Mouse (Mus musculus): ENCODE data around the gene Wfs1.
"Not testable (repeated sequence)": the region's sequence is repeated elsewhere in the genome, so short reads cannot be mapped to it uniquely, and the experiment has no call there.

The Wfs1 gene

GRCm38 (mm10) chr5:36988781-36989624, at the start of gene Wfs1:
Gene Wfs1, minus strand, starts transcription at chr5:36989205.
- DNase-seq (ENCODE audit: low spot score in 2 of 2): peak; percentile 93 to 94

GRCm38 (mm10) chr5:37036884-37037283, 47.9 kb upstream of the Wfs1 start:
- peak; percentile 48 to 66 for DNase-seq (ENCODE audit: low spot score in 2 of 2)

- no peak for DNase-seq (ENCODE audit: low spot score in 2 of 2)
These were observed 46.9 kb upstream of the Wfs1 start for GRCm38 (mm10) chr5:37035896-37036295.

DNA sequence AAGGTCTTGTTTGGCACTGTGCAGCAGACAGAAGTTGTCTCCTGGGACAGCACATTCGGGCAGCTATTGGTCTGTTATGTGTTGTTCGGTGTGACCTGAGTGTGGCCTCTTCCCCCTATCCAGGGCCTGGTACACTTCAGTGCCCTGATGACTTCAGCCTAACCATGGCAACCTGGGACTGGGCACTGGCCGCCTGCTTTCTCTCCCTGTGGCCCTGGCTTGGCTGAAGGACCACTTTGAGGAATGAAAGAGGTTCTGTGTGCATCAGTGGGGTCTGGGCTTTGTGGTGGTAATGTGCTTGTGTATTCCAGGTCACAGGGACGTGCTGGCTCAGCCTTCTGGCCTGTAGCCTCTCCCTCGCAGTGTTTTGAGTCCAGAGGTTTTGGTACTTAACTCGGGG, 46.2 kb upstream of the Wfs1 start:
- DNase-seq (ENCODE audit: low spot score in 2 of 2): no peak

DNA sequence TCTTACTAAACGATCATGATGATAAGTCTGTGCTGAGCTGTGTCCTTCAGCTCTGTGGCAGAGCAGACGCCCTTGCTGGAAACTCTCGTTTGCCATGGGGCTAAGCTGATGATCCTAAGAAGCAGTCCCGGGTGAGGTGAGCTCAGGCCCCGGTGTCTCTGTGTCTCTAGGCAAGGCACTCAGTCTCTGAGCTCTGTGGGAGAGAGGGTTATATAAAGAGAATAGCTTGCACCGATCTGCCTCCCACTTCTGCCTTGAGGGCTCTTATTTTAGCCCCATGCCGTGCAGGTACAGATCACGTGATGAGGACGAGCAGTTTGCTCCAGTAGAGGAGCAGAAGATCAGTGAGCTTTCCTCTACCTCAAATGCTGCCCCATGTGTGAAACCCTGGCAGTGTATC, 41.7 kb upstream of the Wfs1 start:
- no peak for DNase-seq (ENCODE audit: low spot score in 2 of 2)

- DNase-seq (ENCODE audit: low spot score in 2 of 2): no peak
These were observed 40.4 kb upstream of the Wfs1 start for GRCm38 (mm10) chr5:37029326-37029905.

DNA sequence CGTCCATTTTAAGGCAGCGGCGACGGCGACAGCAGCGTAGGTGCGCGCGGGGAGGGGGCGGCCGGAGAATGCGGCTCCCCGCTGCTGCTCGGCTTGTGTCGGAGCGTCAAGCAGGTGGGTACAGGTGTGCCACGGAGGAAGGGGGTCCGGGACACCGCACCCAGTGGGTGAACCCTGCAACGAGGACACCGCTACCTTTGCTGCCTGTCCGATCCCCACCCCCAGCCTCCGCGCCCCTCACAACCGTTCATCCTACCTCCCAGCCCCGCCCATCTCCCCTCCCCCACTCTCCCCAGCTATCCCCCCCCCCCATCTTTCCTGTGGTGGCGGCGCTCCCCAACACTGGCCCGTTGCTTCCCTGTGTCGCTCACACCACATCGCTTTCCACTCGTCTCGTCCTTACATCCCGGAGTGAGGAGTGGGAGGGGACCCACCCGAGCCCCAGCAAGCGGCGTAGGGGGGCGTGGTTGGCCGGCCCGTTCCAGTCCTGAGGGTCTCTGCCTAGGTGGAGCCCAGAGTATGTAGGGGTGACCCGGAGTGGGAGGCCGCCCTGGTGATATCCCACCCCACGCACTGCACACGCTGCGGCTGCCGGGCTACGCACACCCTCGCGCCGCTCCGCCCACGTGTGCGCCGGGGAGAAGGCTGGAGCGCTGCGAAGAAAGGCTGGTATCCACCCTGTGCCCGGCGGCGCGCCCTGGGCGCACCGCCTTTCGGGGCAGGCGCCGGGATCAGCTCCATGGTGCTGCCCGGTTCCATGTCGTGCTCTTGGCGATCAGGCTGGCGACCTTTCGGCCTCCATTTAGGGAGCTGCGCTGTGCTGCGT, 39.7 kb upstream of the Wfs1 start:
- DNase-seq (ENCODE audit: low spot score in 2 of 2): peak in 1 of 2 experiments; percentile 14

DNA sequence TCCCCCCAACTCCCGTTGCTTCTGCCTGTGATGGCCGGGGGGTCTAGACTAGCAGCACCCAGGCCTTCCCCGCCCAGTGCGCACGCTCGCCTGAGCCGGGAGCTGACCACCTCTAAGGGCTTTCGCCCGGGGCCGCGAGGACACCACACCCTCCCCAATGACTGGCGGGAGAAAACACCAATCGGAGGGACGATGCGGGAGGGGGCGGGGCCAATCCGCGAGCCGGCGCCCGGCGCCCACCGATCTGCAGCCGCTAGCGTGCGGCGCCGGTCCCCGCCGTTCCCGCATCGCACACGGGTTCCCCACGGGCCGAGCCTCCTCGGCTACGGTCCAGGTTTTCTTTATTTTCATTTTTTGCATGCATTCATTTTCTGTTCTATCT, 39.1 kb upstream of the Wfs1 start:
- DNase-seq (ENCODE audit: low spot score in 2 of 2): peak; percentile 73 to 76

DNA sequence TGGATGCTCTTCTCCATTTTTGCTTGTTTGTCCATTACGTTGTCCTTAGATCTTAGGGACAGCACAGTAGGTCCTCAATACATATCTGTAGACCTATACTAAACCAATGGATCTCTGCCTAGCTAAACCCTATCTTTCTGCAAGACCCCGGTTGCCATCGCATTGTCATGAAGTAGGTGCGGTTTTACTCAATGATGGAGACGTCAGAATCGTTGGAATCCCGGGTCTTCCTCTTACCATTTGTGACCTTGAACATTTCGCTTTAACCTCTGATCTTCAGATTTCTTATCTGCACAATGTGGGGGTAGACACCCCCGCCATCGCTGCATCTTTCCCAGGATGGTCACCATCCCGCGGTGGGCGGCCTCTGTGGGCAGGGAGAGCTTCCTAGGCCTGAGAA, 38.7 kb upstream of the Wfs1 start:
- no peak for DNase-seq (ENCODE audit: low spot score in 2 of 2)

DNA sequence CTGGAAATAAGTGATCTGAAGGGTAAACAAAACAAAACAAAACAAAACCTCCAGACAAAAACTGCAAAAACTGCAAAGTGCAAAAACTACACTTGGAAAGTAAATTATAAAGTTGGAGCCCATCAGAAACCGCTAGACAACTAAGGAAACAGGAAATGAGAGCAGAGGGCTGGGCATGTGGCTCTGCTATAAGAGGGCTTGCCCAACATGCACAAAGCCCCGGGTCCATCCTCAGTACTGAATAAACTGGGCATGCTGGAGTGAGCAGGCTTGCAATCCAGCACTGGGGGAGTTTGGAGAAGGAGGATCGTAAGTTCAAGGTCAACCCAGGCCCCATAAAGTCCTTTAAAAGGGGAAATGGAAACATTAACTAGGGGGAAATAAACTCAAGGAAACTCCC, 28.2 kb upstream of the Wfs1 start:
- DNase-seq (ENCODE audit: low spot score in 2 of 2): no peak

DNA sequence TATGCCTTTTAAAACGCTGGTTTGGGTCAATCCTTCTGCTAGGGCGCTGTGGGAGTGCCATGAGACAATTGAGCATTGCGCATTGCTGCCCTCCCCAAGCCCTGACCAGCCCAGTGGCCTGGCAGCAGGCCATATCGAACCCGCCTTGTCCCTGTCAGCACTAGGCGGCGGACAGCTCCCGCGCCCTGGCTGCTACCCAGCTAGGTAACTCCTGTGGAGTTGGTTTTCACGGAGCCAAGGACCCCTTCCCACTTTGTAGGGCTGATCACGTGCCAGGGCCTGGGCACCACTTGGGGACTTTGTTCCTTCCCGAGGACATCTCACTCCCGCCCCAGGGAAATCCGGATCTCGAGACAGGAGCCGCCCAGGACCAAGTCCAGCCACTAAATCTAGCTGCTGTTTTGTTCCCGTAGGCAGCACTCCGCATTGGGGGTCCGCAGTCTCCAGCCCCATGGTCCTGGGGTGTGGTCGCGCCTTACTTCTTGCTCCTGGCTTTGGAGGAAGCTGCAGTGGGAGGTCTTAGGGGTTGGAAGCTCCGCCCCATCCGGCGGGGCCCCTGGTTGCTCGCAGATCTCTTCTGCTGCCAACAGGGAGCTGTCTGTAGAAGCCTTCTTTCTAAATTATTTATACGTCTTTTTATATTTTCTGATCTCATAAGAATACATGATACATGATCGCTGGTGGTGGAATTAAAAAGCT, 26.8 kb upstream of the Wfs1 start:
- DNase-seq (ENCODE audit: low spot score in 2 of 2): no peak

DNA sequence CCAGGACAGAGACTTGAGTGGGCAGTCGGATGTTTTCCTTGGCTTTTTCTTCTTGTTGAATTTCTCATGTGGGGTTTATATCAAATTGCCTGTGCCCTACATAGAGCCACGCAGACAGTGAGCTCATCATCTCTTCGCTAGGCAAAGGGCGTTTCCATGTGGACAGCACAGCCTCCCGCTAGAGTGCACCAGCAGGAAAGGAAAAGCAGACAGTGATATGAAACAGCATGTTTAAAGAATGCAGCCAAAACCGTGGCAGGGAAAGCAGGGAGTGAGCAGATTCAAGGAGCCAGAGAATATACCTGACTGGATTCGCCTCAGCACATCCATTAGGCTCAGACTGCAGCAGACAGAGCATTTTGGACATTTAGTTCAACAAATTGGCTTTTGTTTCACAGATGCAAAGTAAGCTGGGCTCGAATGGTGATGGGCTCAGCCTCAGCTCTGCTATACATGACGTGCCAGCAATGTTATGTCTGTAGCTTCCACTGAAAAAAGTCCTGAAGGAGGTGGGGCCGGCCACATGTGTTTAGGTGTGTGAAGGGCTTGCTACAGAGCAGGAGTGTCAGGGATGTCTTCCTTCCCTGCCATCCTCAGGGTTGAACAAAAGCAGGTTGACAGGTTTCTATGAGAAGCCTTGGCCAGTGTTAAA, 21.8 kb upstream of the Wfs1 start:
- DNase-seq (ENCODE audit: low spot score in 2 of 2): no peak

GRCm38 (mm10) chr5:37009761-37010160, 20.8 kb upstream of the Wfs1 start:
- not testable (repeated sequence) for DNase-seq (ENCODE audit: low spot score in 2 of 2)

DNA sequence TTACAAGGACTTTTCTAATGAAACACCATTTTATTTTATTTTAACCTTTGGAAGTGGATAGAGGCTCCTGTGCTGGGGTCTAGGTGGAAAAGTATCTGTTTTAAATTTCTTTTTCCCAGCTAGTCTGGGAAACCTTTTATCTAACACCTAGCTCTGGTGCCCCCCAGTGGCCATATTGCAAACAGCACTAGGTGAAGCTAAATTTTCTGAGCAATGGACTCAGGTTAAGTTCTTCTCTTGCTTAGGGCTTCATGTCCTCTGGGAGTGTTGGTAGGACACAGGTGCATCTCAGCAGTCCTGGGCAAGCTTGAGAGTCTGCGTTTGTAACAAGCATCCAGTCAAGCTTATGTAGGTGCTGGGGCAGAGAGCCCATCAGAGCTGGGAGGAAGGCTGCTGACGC, 13.0 kb upstream of the Wfs1 start:
- DNase-seq (ENCODE audit: low spot score in 2 of 2): peak; percentile 59 to 75

DNA sequence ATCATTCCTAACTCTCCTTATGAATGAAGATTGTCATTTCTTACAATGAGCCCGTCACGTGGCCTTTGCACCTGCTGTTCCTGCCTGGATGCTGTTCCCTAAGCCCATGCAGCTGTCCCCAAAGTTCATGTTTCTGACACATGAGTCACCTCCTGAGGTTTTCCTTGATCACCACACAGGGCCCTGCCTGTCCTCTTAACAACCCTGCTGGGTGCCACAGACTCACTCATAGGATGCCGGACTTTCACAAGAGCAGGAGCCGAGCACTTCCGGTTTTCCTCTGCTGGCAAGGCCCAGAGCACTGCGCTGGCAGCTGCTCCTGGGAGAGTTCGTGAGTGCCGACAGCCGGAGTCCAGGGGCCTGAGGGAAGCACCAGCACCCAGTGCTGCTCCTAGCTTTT, 12.0 kb upstream of the Wfs1 start:
- DNase-seq (ENCODE audit: low spot score in 2 of 2): no peak

DNA sequence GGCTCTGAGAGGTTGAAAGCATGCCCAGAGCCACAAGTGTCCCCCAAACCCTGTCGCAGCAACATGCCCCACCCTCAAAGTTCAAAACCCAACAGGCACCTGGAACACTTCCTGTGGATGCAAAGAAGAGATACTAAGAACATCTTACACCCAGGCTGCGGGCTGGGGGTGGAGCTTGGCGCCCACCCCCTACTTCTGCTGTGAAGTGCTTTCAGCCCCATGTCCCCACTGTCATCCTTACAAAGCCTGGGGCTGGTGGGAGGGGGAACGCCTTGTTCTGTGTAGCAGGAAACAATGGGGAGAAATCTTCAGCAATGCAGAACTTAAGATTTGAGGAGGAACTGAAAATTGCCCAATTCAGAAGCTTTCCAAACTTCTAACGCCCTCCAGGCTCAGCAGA, 9.0 kb upstream of the Wfs1 start:
- no peak for DNase-seq (ENCODE audit: low spot score in 2 of 2)

- DNase-seq (ENCODE audit: low spot score in 2 of 2): peak; percentile 29 to 30
These were observed 7.4 kb upstream of the Wfs1 start for GRCm38 (mm10) chr5:36996410-36996809.

DNA sequence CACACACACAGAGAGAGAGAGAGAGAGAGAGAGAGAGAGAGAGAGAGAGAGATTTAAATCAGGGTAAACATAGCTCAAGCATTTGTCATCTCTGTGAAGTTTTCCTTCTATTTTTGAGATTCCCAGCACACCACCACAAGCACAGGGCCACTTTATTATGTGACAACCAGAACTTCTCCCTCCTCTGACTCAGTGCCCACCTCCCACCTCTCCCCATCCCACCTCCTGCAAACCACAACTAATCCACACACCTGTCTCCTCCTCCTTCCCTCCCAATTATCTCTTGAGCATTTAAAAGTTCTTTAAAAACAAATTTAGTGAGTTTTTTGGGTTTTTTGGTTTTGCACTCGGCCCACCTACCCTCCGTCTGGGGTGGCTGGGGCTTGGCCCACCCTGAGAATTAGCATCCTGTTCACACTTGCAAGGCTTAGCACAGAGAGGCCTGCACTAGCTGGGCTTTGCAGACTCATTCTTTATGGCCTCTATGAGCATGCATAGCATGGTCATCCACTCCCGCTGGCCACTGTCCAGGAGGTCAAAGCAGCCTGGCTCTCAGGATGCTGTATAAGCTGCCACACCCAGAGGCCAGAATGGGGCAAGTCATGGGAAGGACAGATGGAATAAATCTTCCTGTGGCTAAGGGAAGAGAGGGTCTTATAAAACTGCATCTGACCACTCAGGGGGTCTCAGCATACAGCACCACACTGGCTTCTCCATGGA, 1.8 kb upstream of the Wfs1 start:
- no peak for DNase-seq (ENCODE audit: low spot score in 2 of 2)

- DNase-seq (ENCODE audit: low spot score in 2 of 2): no peak
These were observed 1.2 kb upstream of the Wfs1 start for GRCm38 (mm10) chr5:36990196-36990595.

- no peak for DNase-seq (ENCODE audit: low spot score in 2 of 2)
These were observed 596 bp upstream of the Wfs1 start for GRCm38 (mm10) chr5:36989625-36989977.

Data from natural killer cell, adult 2 months (primary cell).